Mouse (Mus musculus) neural tube, embryonic 12.5 days (tissue): ENCODE measurements around the gene Kirrel3. TPM values are rescaled to one million over a fixed set of nuclear protein-coding genes. Genes with fewer than 3 reads are reported as not detected.

Source experiments
- ATAC-seq: fragments of 200-750 bp; cut with Nextera tagmentation; 2 replicates; pipeline ENCODE4 v1.8.0; 2017; ENCODE audit warnings: low read depth, mild to moderate bottlenecking, moderate TSS enrichment, moderate library complexity; ENCODE audit not compliant: low FRiP score
- H3K27ac ChIP-seq: fragments of 300-500 bp; sonication (generic); 2 replicates; pipeline ENCODE4 v1.5.1; 2016
- H3K27me3 ChIP-seq: fragments of 300-500 bp; sonication (generic); replicated peaks from 2 replicates; pipeline ENCODE4 v1.6.1; 2016; ENCODE audit warnings: mild to moderate bottlenecking
- H3K36me3 ChIP-seq: fragments of 300-500 bp; sonication (generic); 2 replicates; pipeline ENCODE4 v1.6.1; 2016; ENCODE audit warnings: mild to moderate bottlenecking
- H3K4me1 ChIP-seq: fragments of 300-500 bp; sonication (generic); 2 replicates; pipeline ENCODE4 v1.6.1; 2016
- H3K4me2 ChIP-seq: fragments of 300-500 bp; sonication (generic); replicated peaks from 2 replicates; pipeline ENCODE4 v1.6.1; 2016; ENCODE audit warnings: mild to moderate bottlenecking
- H3K4me3 ChIP-seq: fragments of 300-500 bp; sonication (generic); 2 replicates; pipeline ENCODE4 v1.5.1; 2016
- H3K9ac ChIP-seq: fragments of 300-500 bp; sonication (generic); 2 replicates; pipeline ENCODE4 v1.6.1; 2016; ENCODE audit warnings: mild to moderate bottlenecking
- H3K9me3 ChIP-seq: fragments of 300-500 bp; sonication (generic); 2 replicates; pipeline ENCODE4 v1.6.1; 2016; ENCODE audit warnings: mild to moderate bottlenecking
- WGBS: fragments of 180-500 bp; shearing (Covaris S2); methylation state at CpG from one replicate; pipeline ENCODE4 v1.1.7; 2016; 5-methylcytosine and 5-hydroxymethylcytosine counted together
- polyA plus RNA-seq: library from polyadenylated mRNA; unstranded; fragments of >200 nt; fragmentation: Nextera tagmentation; extraction: Ambion mirVana; gene quantifications from 2 replicates; pipeline ENCODE4 v1.2.1, GENCODE M21; 2016

Kirrel3 gene
- polyA plus RNA-seq, 1 experiment from 2014 or later: 12.7 TPM

DNA sequence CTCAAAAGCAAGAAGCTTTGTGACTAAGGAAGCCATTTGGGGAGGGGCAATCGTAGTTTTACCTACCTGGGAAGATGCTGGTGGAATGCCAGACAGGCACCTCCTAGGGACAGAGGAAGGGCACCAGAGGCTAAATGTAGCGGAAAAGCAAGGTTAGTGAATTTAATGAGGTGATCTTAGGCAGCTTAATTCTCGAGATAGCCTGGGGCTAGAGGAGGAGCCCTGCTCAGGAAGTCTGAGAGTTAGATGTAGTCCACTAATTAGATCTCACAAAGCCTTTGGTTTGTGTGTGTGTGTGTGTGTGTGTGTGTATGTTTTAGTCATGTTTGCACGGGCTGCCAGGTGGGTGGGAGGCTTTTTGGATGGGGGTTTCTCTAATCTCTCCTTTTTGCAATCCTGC lies 375.2 kb downstream of the Kirrel3 start:
- 45% methylated on average over 4 of the region's 4 CpGs for WGBS
- Histone ChIP-seq H3K27ac (no peak overlapping the region), H3K27me3 (no peaks in the 10 kb centered on the region), H3K4me1 (no peaks in the 10 kb centered on the region; the same call in 1 of the 2 replicates), H3K4me2 (no peak overlapping the region), H3K9ac (no peak overlapping the region), H3K4me3 (no peak overlapping the region), H3K36me3 (no peaks in the 10 kb centered on the region), H3K9me3 (no peaks in the 10 kb centered on the region)
- ATAC-seq: no peak

DNA sequence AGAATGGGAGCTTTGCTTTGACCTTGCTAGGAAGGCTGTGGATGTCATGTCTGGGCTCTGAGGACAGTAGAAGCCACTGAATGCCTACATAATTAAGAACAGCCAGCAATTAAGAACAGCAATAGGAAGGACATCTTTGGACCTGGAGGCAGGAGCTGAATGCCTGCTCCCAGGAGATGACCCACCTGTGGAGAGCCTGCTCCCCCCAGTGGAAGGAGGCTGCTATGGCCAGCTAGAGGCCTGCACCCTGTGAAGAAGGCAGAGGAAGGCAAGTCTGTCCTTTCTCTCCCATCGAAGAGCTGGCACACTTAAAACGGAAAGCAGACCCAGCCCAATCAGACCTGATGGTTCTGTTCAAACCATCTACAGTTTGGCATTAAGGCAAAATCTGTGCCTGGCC lies 376.1 kb downstream of the Kirrel3 start:
- 46% methylated on average over 2 of the region's 2 CpGs for WGBS
- H3K4me2 ChIP-seq: no peak overlapping the region
- no peaks in the 10 kb centered on the region for H3K27me3 ChIP-seq
- H3K4me1 ChIP-seq: no peaks in the 10 kb centered on the region
- H3K9me3 ChIP-seq: no peaks in the 10 kb centered on the region
- no peak overlapping the region for H3K9ac ChIP-seq
- no peak overlapping the region for H3K27ac ChIP-seq
- H3K36me3 ChIP-seq: no peaks in the 10 kb centered on the region
- no peak for ATAC-seq
- no peak overlapping the region for H3K4me3 ChIP-seq

- H3K27me3 ChIP-seq: no peaks in the 10 kb centered on the region
- no peak overlapping the region for H3K4me2 ChIP-seq
- H3K36me3 ChIP-seq: no peaks in the 10 kb centered on the region
- H3K9ac ChIP-seq: no peak overlapping the region
- H3K4me1 ChIP-seq: no peaks in the 10 kb centered on the region
- H3K4me3 ChIP-seq: no peak overlapping the region
- H3K9me3 ChIP-seq: no peaks in the 10 kb centered on the region
- no peak for ATAC-seq
- H3K27ac ChIP-seq: no peak overlapping the region
- 90% methylated on average over 6 of the region's 6 CpGs for WGBS
These were observed 379.9 kb downstream of the Kirrel3 start for GRCm38 (mm10) chr9:34865606-34866005.

DNA sequence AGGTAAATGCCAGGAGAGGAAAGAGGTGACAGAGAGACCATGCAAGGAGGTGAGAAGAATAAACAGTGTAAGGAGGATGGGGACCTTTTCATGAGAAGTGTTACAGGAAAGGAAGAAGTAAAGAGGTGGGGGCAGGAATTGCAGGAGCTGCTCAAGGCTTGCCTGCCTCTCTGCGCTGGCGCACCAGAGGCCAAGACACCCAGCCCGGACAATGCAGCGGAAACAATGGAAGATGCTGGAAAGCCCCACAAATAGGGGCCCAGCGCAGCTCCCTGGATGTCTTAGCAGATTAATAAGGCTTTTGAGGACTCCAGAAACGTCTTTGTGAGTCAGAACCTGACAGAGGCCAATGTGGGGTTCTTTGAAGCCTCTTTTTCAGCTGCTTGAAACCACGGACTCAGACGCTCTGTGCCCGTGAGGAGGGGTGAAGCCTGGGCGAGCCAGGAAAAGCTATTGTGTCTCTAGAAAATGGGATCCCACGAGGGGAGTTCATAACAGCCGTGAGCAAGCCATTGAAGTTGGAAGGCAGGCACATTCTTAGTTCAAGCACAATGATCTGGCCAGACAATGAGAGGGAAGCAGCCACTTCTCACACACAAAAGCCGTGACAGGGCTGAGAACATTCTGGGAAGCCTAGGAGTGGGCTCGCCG lies 385.7 kb downstream of the Kirrel3 start:
- ATAC-seq: peak; percentile 61; the same call in 1 of the 2 replicates
- Histone ChIP-seq H3K27me3 (no peaks in the 10 kb centered on the region), H3K36me3 (no peaks in the 10 kb centered on the region), H3K27ac (no peak overlapping the region), H3K9me3 (no peaks in the 10 kb centered on the region), H3K4me2 (peak overlapping the region; percentile 40), H3K4me1 (peaks cover 9% of the 10 kb centered on the region), H3K4me3 (no peak overlapping the region), H3K9ac (no peak overlapping the region)
- 21% methylated on average over 15 of the region's 15 CpGs for WGBS

- Histone ChIP-seq H3K4me2 (no peak overlapping the region), H3K27ac (no peak overlapping the region), H3K4me1 (peaks cover 9% of the 10 kb centered on the region), H3K9me3 (no peaks in the 10 kb centered on the region), H3K9ac (no peak overlapping the region), H3K4me3 (no peak overlapping the region), H3K36me3 (no peaks in the 10 kb centered on the region), H3K27me3 (no peaks in the 10 kb centered on the region)
- 78% methylated on average over 6 of the region's 6 CpGs for WGBS
- no peak for ATAC-seq
These were observed 389.5 kb downstream of the Kirrel3 start for GRCm38 (mm10) chr9:34875238-34875637.

DNA sequence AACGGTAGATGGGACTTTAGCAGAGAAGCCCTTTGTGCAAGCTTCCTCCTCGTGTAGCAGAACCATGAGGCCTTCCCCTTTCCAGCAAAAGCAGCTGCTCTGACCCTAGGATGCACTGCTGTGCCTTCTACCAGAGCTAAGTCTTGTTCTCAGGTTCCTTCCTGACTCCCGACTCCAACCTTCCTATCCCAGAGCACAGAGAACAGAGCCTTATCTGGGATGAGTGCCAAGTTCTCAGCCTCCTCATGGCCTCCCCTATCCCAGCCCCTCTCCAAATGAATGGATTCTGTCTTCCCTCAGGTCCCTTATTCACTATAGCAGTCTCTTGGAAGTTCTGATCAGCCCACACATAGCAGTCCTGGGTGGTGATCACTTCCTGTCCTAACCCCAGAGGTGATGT lies 391.5 kb downstream of the Kirrel3 start:
- Histone ChIP-seq H3K36me3 (no peaks in the 10 kb centered on the region), H3K4me1 (peaks cover 7% of the 10 kb centered on the region), H3K27ac (no peak overlapping the region), H3K9me3 (no peaks in the 10 kb centered on the region), H3K4me2 (no peak overlapping the region), H3K9ac (no peak overlapping the region), H3K27me3 (no peaks in the 10 kb centered on the region), H3K4me3 (no peak overlapping the region)
- 62% methylated on average over 3 of the region's 3 CpGs for WGBS
- no peak for ATAC-seq

DNA sequence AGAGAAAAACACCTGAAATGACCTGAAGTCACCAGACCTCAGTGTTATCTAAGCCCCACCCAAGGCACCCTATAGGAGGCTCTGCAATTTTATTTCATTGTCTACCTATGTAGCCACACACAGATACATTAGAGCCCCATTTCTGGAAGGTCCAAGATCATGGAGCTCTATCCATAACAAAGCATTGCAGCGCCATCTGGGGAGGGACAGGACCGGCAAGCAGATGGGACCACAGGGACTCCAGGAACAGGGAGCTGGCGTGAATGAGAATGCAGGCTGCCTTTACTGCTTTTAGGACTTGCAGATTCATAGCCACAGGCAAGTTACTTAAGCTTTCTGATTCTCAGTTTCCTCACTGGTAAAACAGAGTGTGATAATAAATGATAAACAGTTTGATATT lies 392.1 kb downstream of the Kirrel3 start:
- H3K27ac ChIP-seq: no peak overlapping the region
- no peak overlapping the region for H3K4me2 ChIP-seq
- no peaks in the 10 kb centered on the region for H3K9me3 ChIP-seq
- H3K36me3 ChIP-seq: no peaks in the 10 kb centered on the region
- H3K4me1 ChIP-seq: peaks cover 12% of the 10 kb centered on the region
- H3K9ac ChIP-seq: no peak overlapping the region
- no peaks in the 10 kb centered on the region for H3K27me3 ChIP-seq
- H3K4me3 ChIP-seq: no peak overlapping the region
- WGBS: 64% methylated on average over 3 of the region's 3 CpGs
- no peak for ATAC-seq

- Histone ChIP-seq H3K4me1 (peaks cover 12% of the 10 kb centered on the region), H3K9me3 (no peaks in the 10 kb centered on the region), H3K9ac (no peak overlapping the region), H3K4me2 (no peak overlapping the region), H3K4me3 (no peak overlapping the region), H3K27ac (no peak overlapping the region), H3K36me3 (no peaks in the 10 kb centered on the region), H3K27me3 (no peaks in the 10 kb centered on the region)
- WGBS: 15% methylated on average over 5 of the region's 5 CpGs
- ATAC-seq: no peak
These were observed 396.1 kb downstream of the Kirrel3 start for GRCm38 (mm10) chr9:34881750-34882149.

DNA sequence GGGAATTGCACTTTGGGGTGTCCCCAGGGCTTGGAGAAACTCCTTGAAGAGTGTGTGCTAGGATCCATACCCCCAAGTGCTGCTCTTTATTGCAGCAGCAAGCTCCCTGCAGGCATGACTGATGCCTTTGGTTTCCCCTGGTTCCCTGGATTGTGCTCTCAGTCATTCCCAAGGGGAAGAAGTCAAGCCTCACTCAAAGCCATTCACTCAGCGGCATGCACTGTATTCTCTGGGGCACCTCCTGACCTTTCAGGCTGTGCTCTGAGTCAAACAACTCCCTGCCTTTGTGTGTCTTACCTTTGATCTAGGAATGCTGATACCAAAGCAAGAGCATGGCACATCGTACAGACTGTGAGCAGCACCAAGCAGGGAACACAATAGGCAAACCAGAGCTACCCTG lies 396.5 kb downstream of the Kirrel3 start:
- H3K36me3 ChIP-seq: no peaks in the 10 kb centered on the region
- H3K27me3 ChIP-seq: no peaks in the 10 kb centered on the region
- ATAC-seq: peak; percentile 15; the same call in 1 of the 2 replicates
- H3K4me1 ChIP-seq: peaks cover 14% of the 10 kb centered on the region
- H3K9ac ChIP-seq: no peak overlapping the region
- 3% methylated on average over 2 of the region's 2 CpGs for WGBS
- H3K4me2 ChIP-seq: no peak overlapping the region
- H3K27ac ChIP-seq: no peak overlapping the region
- H3K9me3 ChIP-seq: no peaks in the 10 kb centered on the region
- H3K4me3 ChIP-seq: no peak overlapping the region

- H3K9ac ChIP-seq: no peak overlapping the region
- 18% methylated on average over 4 of the region's 4 CpGs for WGBS
- H3K27ac ChIP-seq: no peak overlapping the region
- H3K4me1 ChIP-seq: peaks cover 19% of the 10 kb centered on the region
- H3K9me3 ChIP-seq: no peaks in the 10 kb centered on the region
- no peak overlapping the region for H3K4me3 ChIP-seq
- no peaks in the 10 kb centered on the region for H3K27me3 ChIP-seq
- no peak overlapping the region for H3K4me2 ChIP-seq
- H3K36me3 ChIP-seq: no peaks in the 10 kb centered on the region
- ATAC-seq: no peak
These were observed 397.4 kb downstream of the Kirrel3 start for GRCm38 (mm10) chr9:34883122-34883521.

- Histone ChIP-seq H3K27me3 (no peaks in the 10 kb centered on the region), H3K4me2 (no peak overlapping the region), H3K9ac (no peak overlapping the region), H3K27ac (no peak overlapping the region), H3K4me3 (no peak overlapping the region), H3K36me3 (no peaks in the 10 kb centered on the region), H3K9me3 (no peaks in the 10 kb centered on the region), H3K4me1 (peaks cover 19% of the 10 kb centered on the region)
- ATAC-seq: no peak
- WGBS: 87% methylated on average over 3 of the region's 3 CpGs
These were observed 398.6 kb downstream of the Kirrel3 start for GRCm38 (mm10) chr9:34884325-34884724.

DNA sequence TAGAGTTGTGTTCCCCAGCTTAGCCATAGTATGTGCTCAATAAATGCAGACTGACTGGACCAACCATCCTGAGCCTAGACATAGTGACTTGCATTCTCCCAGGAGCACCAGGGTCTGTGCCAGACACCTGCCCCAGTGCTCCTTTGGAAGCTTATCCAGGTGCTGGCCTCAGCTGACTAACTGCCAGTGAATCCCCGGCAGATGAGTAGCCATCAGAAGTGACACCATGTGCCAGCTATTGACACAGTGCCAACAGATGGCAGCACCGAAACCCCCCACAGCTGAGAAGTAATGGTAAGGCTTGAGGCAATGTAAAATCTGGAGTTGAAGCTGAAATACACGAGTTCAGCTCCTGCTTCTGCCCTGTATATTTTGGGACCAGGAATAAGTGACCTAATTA lies 399.2 kb downstream of the Kirrel3 start:
- Histone ChIP-seq H3K9ac (no peak overlapping the region), H3K27ac (no peak overlapping the region), H3K4me1 (peaks cover 19% of the 10 kb centered on the region), H3K4me2 (no peak overlapping the region), H3K9me3 (no peaks in the 10 kb centered on the region), H3K36me3 (no peaks in the 10 kb centered on the region), H3K4me3 (no peak overlapping the region), H3K27me3 (no peaks in the 10 kb centered on the region)
- WGBS: 85% methylated on average over 3 of the region's 3 CpGs
- no peak for ATAC-seq

- Histone ChIP-seq H3K27ac (no peak overlapping the region), H3K4me3 (no peak overlapping the region), H3K9ac (no peak overlapping the region), H3K9me3 (no peaks in the 10 kb centered on the region), H3K27me3 (no peaks in the 10 kb centered on the region), H3K36me3 (no peaks in the 10 kb centered on the region), H3K4me2 (no peak overlapping the region), H3K4me1 (peaks cover 16% of the 10 kb centered on the region)
- 52% methylated on average over 5 of the region's 5 CpGs for WGBS
- ATAC-seq: no peak
These were observed 401.1 kb downstream of the Kirrel3 start for GRCm38 (mm10) chr9:34886746-34887145.
